Mouse (Mus musculus): ENCODE measurements around the gene Tbx6.
A peak's percentile ranks its signal among the peaks of the same experiment; 100 is the strongest.

GRCm38 (mm10) chr7:126803181-126803580 lies 21.9 kb downstream of the Tbx6 start:
- TF ChIP-seq EP300 (IDR thresholded peaks at IDR 0.05; ENCODE audit: low read depth in 1 of 2, low read length in 2 of 2) (peak; percentile 43 to 60), POLR2A (IDR thresholded peaks at IDR 0.05; ENCODE audit: control insufficient read depth in 1 of 2, insufficient read depth in 1 of 2, low read depth in 1 of 2, low read length in 2 of 2, poor library complexity in 1 of 2) (peak in 1 of 2 experiments; percentile 55; a peak in 1 of 4 replicates), E2F4 (IDR thresholded peaks at IDR 0.05; ENCODE audit: borderline replicate concordance, low read depth, low read length) (no peak)
